Mouse (Mus musculus) ovary, postnatal 10 days (tissue): ENCODE data around the gene Tub.

Experiments used
- DNase-seq: peaks from one replicate; pipeline ENCODE4 v3.0.0; 2022; ENCODE audit warnings: low spot score

The Tub gene

GRCm38 (mm10) chr7:109031331-109031730 lies 81.2 kb downstream of the Tub start:
- no peak for DNase-seq

- DNase-seq, result no peak
Measured at GRCm38 (mm10) chr7:109032054-109032453, 81.9 kb downstream of the Tub start.

- no peak for DNase-seq
Measured at GRCm38 (mm10) chr7:109038121-109038735, 88.1 kb downstream of the Tub start.

GRCm38 (mm10) chr7:109038987-109039386 lies 88.8 kb downstream of the Tub start:
- DNase-seq, result no peak

GRCm38 (mm10) chr7:109039445-109039844 lies 89.3 kb downstream of the Tub start:
- DNase-seq, result no peak

- no peak for DNase-seq
Measured at GRCm38 (mm10) chr7:109045876-109046275, 95.7 kb downstream of the Tub start.

- no peak for DNase-seq
Measured at GRCm38 (mm10) chr7:109050831-109051230, 100.7 kb downstream of the Tub start.

- no peak for DNase-seq
Measured at GRCm38 (mm10) chr7:109059536-109059935, 109.4 kb downstream of the Tub start.

GRCm38 (mm10) chr7:109069641-109070040 lies 119.5 kb downstream of the Tub start:
- DNase-seq, result no peak

GRCm38 (mm10) chr7:109072326-109072725 lies 122.2 kb downstream of the Tub start:
- no peak for DNase-seq

- peak; percentile 9 for DNase-seq
Measured at GRCm38 (mm10) chr7:109082269-109083112, 132.4 kb downstream of the Tub start.

GRCm38 (mm10) chr7:109083113-109083812 lies 133.1 kb downstream of the Tub start, which contains the start of gene Ric3:
Ric3 (minus strand) TSS chr7:109083331.
- peak; percentile 1 for DNase-seq

GRCm38 (mm10) chr7:109083813-109084184 lies 133.7 kb downstream of the Tub start:
- no peak for DNase-seq
